Mouse (Mus musculus) bone marrow macrophage, adult 2 months (primary cell): Measurements from ENCODE around the gene Med13l.

Source experiments
- CTCF ChIP-seq: IDR thresholded peaks from 2 replicates; pipeline ENCODE4 v1.5.1; 2012; ENCODE audit warnings: low read depth, mild to moderate bottlenecking, low read length, moderate library complexity
- POLR2A ChIP-seq: IDR thresholded peaks from 2 replicates; pipeline ENCODE4 v1.6.1; 2012; ENCODE audit warnings: mild to moderate bottlenecking, low read depth, low read length, borderline replicate concordance

DNA sequence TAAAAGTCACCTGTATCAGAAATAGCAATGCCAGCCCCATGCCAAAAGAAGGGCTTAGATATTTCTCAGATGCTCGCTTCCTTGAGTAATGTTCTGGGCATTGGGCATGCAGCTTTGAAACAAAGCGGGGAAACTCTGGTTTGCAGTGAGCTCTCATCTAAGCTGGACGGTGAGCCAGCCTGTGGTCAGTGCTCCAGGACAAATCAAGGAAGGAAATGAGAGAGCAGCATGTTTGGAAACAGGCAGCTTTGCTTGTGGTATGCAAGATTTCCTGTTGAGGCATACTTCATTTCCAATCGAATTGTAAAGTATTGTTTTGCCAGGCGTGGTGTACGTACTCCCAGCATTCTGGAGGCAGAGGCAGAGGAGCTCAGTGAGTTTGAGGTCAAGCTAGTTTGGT lies 95.5 kb downstream of the Med13l start:
- TF ChIP-seq CTCF = no peak
- no peak for TF ChIP-seq POLR2A
